21 mouse cellular contexts compared by ENCODE assay signal in the genomic region with DNA sequence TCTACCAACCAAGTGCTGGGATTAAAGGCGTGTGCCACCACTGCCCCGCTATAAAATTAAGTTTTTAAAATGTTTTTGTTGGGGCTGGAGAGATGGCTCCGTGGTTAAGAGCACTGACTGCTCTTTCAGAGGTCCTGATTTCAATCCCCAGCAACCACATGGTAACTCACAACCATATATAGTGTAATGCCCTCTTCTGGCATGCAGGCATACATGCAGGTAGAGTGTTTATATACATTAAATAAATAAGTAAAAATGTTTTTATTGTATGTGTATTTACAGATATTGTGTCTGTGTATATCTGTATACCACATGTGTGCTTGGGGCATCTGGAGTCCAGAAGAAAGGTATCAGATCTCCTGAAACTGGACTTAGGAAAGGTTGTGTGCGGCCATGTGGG. TPM values are rescaled to one million over a fixed set of nuclear protein-coding genes. Genes with fewer than 3 reads are reported as not detected.
DNase-seq lines count a peak whose midpoint lies in the region; ATAC-seq and TF ChIP-seq lines count a peak whose summit lies in the region.
"Had no signal": no experiment of that assay in that cellular context is flagged by ENCODE, and none has a peak within 500 bp of the region (broad histone marks: within the 10 kb centered on the region; RNA-seq: fewer than 3 reads in every experiment).

No protein-coding gene starts in this region.

- no peak for ATAC-seq in kidney, postnatal 0 days (replicated peaks; ENCODE audit: low FRiP score, low read depth)
- no peak for ATAC-seq in lung, postnatal 0 days
- no peak for ATAC-seq in heart, embryonic 11.5 days (replicated peaks; ENCODE audit: insufficient number of reproducible peaks, low FRiP score, low TSS enrichment)
- ATAC-seq in forebrain, embryonic 12.5 days (ENCODE audit: low FRiP score): no peak
- ATAC-seq: forebrain, embryonic 15.5 days had no signal

- H3K4me3 ChIP-seq in kidney, postnatal 0 days (replicated peaks; ENCODE audit: low read depth, low read length): no peak overlapping the region
- no peak overlapping the region for H3K4me3 ChIP-seq in lung, postnatal 0 days (ENCODE audit: low read depth, low read length)
- H3K4me3 ChIP-seq in CH12.LX (replicated peaks in 1 of 3; ENCODE audit: low read depth in 2 of 3, low read length in 2 of 3, poor library complexity in 1 of 3): no peak overlapping the region
- no peak overlapping the region for H3K4me3 ChIP-seq in heart, embryonic 11.5 days (ENCODE audit: low read depth, low read length)
- no peak overlapping the region for H3K4me3 ChIP-seq in forebrain, embryonic 12.5 days (replicated peaks)
- H3K4me3 ChIP-seq: embryonic facial prominence, embryonic 15.5 days; erythroblast, embryonic 14.5 days; forebrain, embryonic 10.5 days; forebrain, embryonic 15.5 days; hindbrain, embryonic 13.5 days had no signal

- in situ Hi-C loops in CH12.LX (cut with MboI; ENCODE audit: low pct_ligation_motif_present, low pct_unique_long_range_greater_than_20kb, low sequenced_read_pairs): no loop called here

- H3K79me2 ChIP-seq in CH12.LX (replicated peaks; ENCODE audit: control insufficient read depth, extremely low read depth, insufficient read depth, poor library complexity, severe bottlenecking): no peaks in the 10 kb centered on the region

- TF ChIP-seq EP300 in lung, postnatal 0 days (IDR thresholded peaks at IDR 0.05): no peak
- no peak for TF ChIP-seq EP300 in CH12.LX (IDR thresholded peaks at IDR 0.05; ENCODE audit: low read length)

- 0 out of 2 replicates have a peak, but pooled peaks cover 8% of the 10 kb centered on the region for H3K4me1 ChIP-seq in kidney, postnatal 0 days (replicated peaks; ENCODE audit: insufficient read depth, low read length)
- H3K4me1 ChIP-seq in lung, postnatal 0 days (ENCODE audit: insufficient read depth, low read depth, low read length): peaks cover 9% of the 10 kb centered on the region; the same call in 1 of the 2 replicates
- H3K4me1 ChIP-seq in CH12.LX (ENCODE audit: control insufficient read depth in 1 of 2, insufficient read depth in 2 of 2): peaks cover 5 to 10% of the 10 kb centered on the region in 2 experiments; a peak in 3 of 4 replicates
- 0 out of 2 replicates have a peak, but pooled peaks cover 4% of the 10 kb centered on the region for H3K4me1 ChIP-seq in heart, embryonic 11.5 days (ENCODE audit: control insufficient read depth, insufficient read depth, low read length)
- peaks cover 5% of the 10 kb centered on the region for H3K4me1 ChIP-seq in forebrain, embryonic 12.5 days

- TF ChIP-seq POLR2A in CH12.LX (IDR thresholded peaks at IDR 0.05; ENCODE audit: low read depth, low read length): no peak

- 67% methylated on average over 4 of the region's 4 CpGs for WGBS in kidney, postnatal 0 days
- 67% methylated on average over 4 of the region's 4 CpGs for WGBS in lung, postnatal 0 days
- 66% methylated on average over 4 of the region's 4 CpGs for WGBS in heart, embryonic 11.5 days (ENCODE audit: insufficient replicate concordance)
- 73% methylated on average over 4 of the region's 4 CpGs for WGBS in forebrain, embryonic 12.5 days

- H3K27me3 ChIP-seq in kidney, postnatal 0 days (ENCODE audit: insufficient read depth, low read length): no peaks in the 10 kb centered on the region
- no peaks in the 10 kb centered on the region for H3K27me3 ChIP-seq in lung, postnatal 0 days (replicated peaks; ENCODE audit: insufficient read depth, low read length)
- H3K27me3 ChIP-seq in CH12.LX (replicated peaks): peaks cover 15% of the 10 kb centered on the region
- H3K27me3 ChIP-seq in heart, embryonic 11.5 days (ENCODE audit: control insufficient read depth, insufficient read depth, low read length): no peaks in the 10 kb centered on the region
- H3K27me3 ChIP-seq in forebrain, embryonic 12.5 days: peaks cover 2% of the 10 kb centered on the region; the same call in 1 of the 2 replicates
- H3K27me3 ChIP-seq: embryonic facial prominence, embryonic 15.5 days had no signal

- dilution Hi-C loops in CH12.LX (cut with MboI; ENCODE audit: extremely low pct_ligation_motif_present, extremely low pct_unique_long_range_greater_than_20kb, low sequenced_read_pairs): no loop called here

- no peaks in the 10 kb centered on the region for H3K9me3 ChIP-seq in kidney, postnatal 0 days (replicated peaks; ENCODE audit: low read length)
- H3K9me3 ChIP-seq in lung, postnatal 0 days (ENCODE audit: low read length): no peaks in the 10 kb centered on the region
- no peaks in the 10 kb centered on the region for H3K9me3 ChIP-seq in CH12.LX (replicated peaks; ENCODE audit: low read length)
- H3K9me3 ChIP-seq in heart, embryonic 11.5 days (replicated peaks; ENCODE audit: control insufficient read depth, low read length): no peaks in the 10 kb centered on the region
- no peaks in the 10 kb centered on the region for H3K9me3 ChIP-seq in forebrain, embryonic 12.5 days
- H3K9me3 ChIP-seq: embryonic facial prominence, embryonic 15.5 days; forebrain, embryonic 10.5 days; forebrain, embryonic 15.5 days; hindbrain, embryonic 13.5 days had no signal

- TF ChIP-seq CTCF in kidney, postnatal 0 days (IDR thresholded peaks at IDR 0.05; ENCODE audit: low read depth): peak; percentile 51
- peak; percentile 16; the same call in 1 of the 2 replicates for TF ChIP-seq CTCF in lung, postnatal 0 days (IDR thresholded peaks at IDR 0.05)
- no peak; a peak in 1 of 4 replicates for TF ChIP-seq CTCF in CH12.LX (conservative IDR thresholded peaks at IDR 0.05 in 1 of 2, IDR thresholded peaks at IDR 0.05 in 1 of 2; ENCODE audit: low read depth in 2 of 2, low read length in 2 of 2)

- no peak for DNase-seq in kidney, postnatal 0 days (ENCODE audit: low spot score)
- no peak for DNase-seq in kidney, adult 8-10 months
- no peak for DNase-seq in lung, postnatal 0 days (ENCODE audit: low spot score)
- no peak for DNase-seq in lung, postnatal 14 days
- DNase-seq in CH12.LX (ENCODE audit: extremely low read depth): no peak
- DNase-seq: adrenal gland, adult 8-10 months; adrenal gland, postnatal 36 days; cerebellum, adult 2 months; cerebellum, postnatal 10 days; embryo, embryonic 11 days; gastrocnemius, postnatal 36 days; heart, adult 11 months; heart, postnatal 10 days; heart, postnatal 4 days had no signal

- H3K36me3 ChIP-seq in kidney, postnatal 0 days (ENCODE audit: insufficient read depth, low read length): no peaks in the 10 kb centered on the region
- no peaks in the 10 kb centered on the region for H3K36me3 ChIP-seq in lung, postnatal 0 days (ENCODE audit: insufficient read depth, low read length)
- no peaks in the 10 kb centered on the region for H3K36me3 ChIP-seq in CH12.LX (replicated peaks in 1 of 2; ENCODE audit: control insufficient read depth in 1 of 2, insufficient read depth in 1 of 2, low read length in 1 of 2)
- H3K36me3 ChIP-seq in heart, embryonic 11.5 days (ENCODE audit: control insufficient read depth, insufficient read depth, low read length): no peaks in the 10 kb centered on the region
- no peaks in the 10 kb centered on the region for H3K36me3 ChIP-seq in forebrain, embryonic 12.5 days (replicated peaks)
- H3K36me3 ChIP-seq: embryonic facial prominence, embryonic 15.5 days; forebrain, embryonic 10.5 days; forebrain, embryonic 15.5 days; hindbrain, embryonic 13.5 days had no signal

- H3K9ac ChIP-seq in kidney, postnatal 0 days (ENCODE audit: low read depth, low read length): no peak overlapping the region
- no peak overlapping the region for H3K9ac ChIP-seq in lung, postnatal 0 days (replicated peaks; ENCODE audit: low read depth)
- no peak overlapping the region for H3K9ac ChIP-seq in CH12.LX (ENCODE audit: insufficient read depth, low read depth)
- H3K9ac ChIP-seq in heart, embryonic 11.5 days (ENCODE audit: low read depth, low read length): no peak overlapping the region
- no peak overlapping the region for H3K9ac ChIP-seq in forebrain, embryonic 12.5 days
- H3K9ac ChIP-seq: embryonic facial prominence, embryonic 15.5 days; forebrain, embryonic 15.5 days; hindbrain, embryonic 13.5 days had no signal

- H3K4me2 ChIP-seq in kidney, postnatal 0 days (ENCODE audit: low read length): no peak overlapping the region
- H3K4me2 ChIP-seq in lung, postnatal 0 days (replicated peaks; ENCODE audit: low read depth, low read length): no peak overlapping the region
- no peak overlapping the region for H3K4me2 ChIP-seq in CH12.LX (ENCODE audit: insufficient read depth, low read depth, poor library complexity, severe bottlenecking)
- H3K4me2 ChIP-seq in heart, embryonic 11.5 days: no peak overlapping the region
- H3K4me2 ChIP-seq in forebrain, embryonic 12.5 days: no peak overlapping the region
- H3K4me2 ChIP-seq: embryonic facial prominence, embryonic 15.5 days; forebrain, embryonic 15.5 days; hindbrain, embryonic 13.5 days had no signal

- no peak for TF ChIP-seq RAD21 in CH12.LX (IDR thresholded peaks at IDR 0.05; ENCODE audit: low read depth, low read length)

- no peak overlapping the region for H3K27ac ChIP-seq in kidney, postnatal 0 days
- H3K27ac ChIP-seq in lung, postnatal 0 days (ENCODE audit: low read length): peak overlapping the region; percentile 54; the same call in 1 of the 2 replicates
- H3K27ac ChIP-seq in CH12.LX (ENCODE audit: insufficient read depth, low read depth): no peak overlapping the region
- H3K27ac ChIP-seq in heart, embryonic 11.5 days (ENCODE audit: low read depth, low read length): no peak overlapping the region
- H3K27ac ChIP-seq in forebrain, embryonic 12.5 days: no peak overlapping the region
- H3K27ac ChIP-seq: embryonic facial prominence, embryonic 15.5 days; forebrain, embryonic 10.5 days; forebrain, embryonic 15.5 days; hindbrain, embryonic 13.5 days had no signal

RNA-seq across cellular contexts. Expression of a gene that starts 5.3 kb away (rescaled TPM):
- 23.6 and 23.7 TPM in 2 replicates for polyA plus RNA-seq in kidney, postnatal 0 days (2015; fragmentation: Nextera tagmentation; extraction: Ambion mirVana)
- polyA plus RNA-seq in lung, postnatal 0 days (2015; fragmentation: Nextera tagmentation; extraction: Ambion mirVana): 18.0 TPM in 2 replicates
- total RNA-seq in CH12.LX (2012; rRNA removed) (4.9 and 5.0 TPM in 2 replicates), CH12.LX (2014; rRNA removed) (1.9 and 2.1 TPM in 2 replicates)
- polyA plus RNA-seq in CH12.LX (2012; ENCODE audit: insufficient read length, low read depth): 3.9 and 4.9 TPM in 2 replicates
- polyA plus RNA-seq in heart, embryonic 11.5 days (2014; fragmentation: Nextera tagmentation; extraction: Ambion mirVana): 14.3 and 21.7 TPM in 2 replicates
- 24.4 and 27.4 TPM in 2 replicates for polyA plus RNA-seq in forebrain, embryonic 12.5 days (2016; fragmentation: Nextera tagmentation; extraction: Ambion mirVana)

RNA-seq across cellular contexts. Expression of a gene that starts 7.3 kb away (rescaled TPM):
- 10.7 and 11.2 TPM in 2 replicates for polyA plus RNA-seq in kidney, postnatal 0 days (2015; fragmentation: Nextera tagmentation; extraction: Ambion mirVana)
- polyA plus RNA-seq in lung, postnatal 0 days (2015; fragmentation: Nextera tagmentation; extraction: Ambion mirVana): 13.4 and 13.7 TPM in 2 replicates
- total RNA-seq in CH12.LX (2012; rRNA removed): 7.1 and 9.5 TPM in 2 replicates
- total RNA-seq in CH12.LX (2014; rRNA removed): 4.4 and 4.9 TPM in 2 replicates
- polyA plus RNA-seq in CH12.LX (2012; ENCODE audit: insufficient read length, low read depth): 9.1 and 9.4 TPM in 2 replicates
- 11.4 and 17.8 TPM in 2 replicates for polyA plus RNA-seq in heart, embryonic 11.5 days (2014; fragmentation: Nextera tagmentation; extraction: Ambion mirVana)
- polyA plus RNA-seq in forebrain, embryonic 12.5 days (2016; fragmentation: Nextera tagmentation; extraction: Ambion mirVana): 5.3 and 5.5 TPM in 2 replicates

RNA-seq across cellular contexts. Expression of a gene that starts 12.5 kb away (rescaled TPM):
- 34.5 and 35.1 TPM in 2 replicates for polyA plus RNA-seq in kidney, postnatal 0 days (2015; fragmentation: Nextera tagmentation; extraction: Ambion mirVana)
- polyA plus RNA-seq in lung, postnatal 0 days (2015; fragmentation: Nextera tagmentation; extraction: Ambion mirVana): 31.0 and 33.3 TPM in 2 replicates
- total RNA-seq in CH12.LX (2012; rRNA removed) (20.0 and 27.6 TPM in 2 replicates), CH12.LX (2014; rRNA removed) (10.1 and 12.8 TPM in 2 replicates)
- 11.0 and 11.7 TPM in 2 replicates for polyA plus RNA-seq in CH12.LX (2012; ENCODE audit: insufficient read length, low read depth)
- 18.9 and 19.7 TPM in 2 replicates for polyA plus RNA-seq in heart, embryonic 11.5 days (2014; fragmentation: Nextera tagmentation; extraction: Ambion mirVana)
- 33.9 and 38.6 TPM in 2 replicates for polyA plus RNA-seq in forebrain, embryonic 12.5 days (2016; fragmentation: Nextera tagmentation; extraction: Ambion mirVana)

RNA-seq across cellular contexts. Expression of a gene that starts 26.1 kb away (rescaled TPM):
- polyA plus RNA-seq in kidney, postnatal 0 days (2015; fragmentation: Nextera tagmentation; extraction: Ambion mirVana): 14.4 and 16.3 TPM in 2 replicates
- 13.2 and 13.7 TPM in 2 replicates for polyA plus RNA-seq in lung, postnatal 0 days (2015; fragmentation: Nextera tagmentation; extraction: Ambion mirVana)
- total RNA-seq in CH12.LX (2012; rRNA removed) (7.4 and 10.5 TPM in 2 replicates), CH12.LX (2014; rRNA removed) (8.6 and 10.5 TPM in 2 replicates)
- 13.6 and 14.0 TPM in 2 replicates for polyA plus RNA-seq in CH12.LX (2012; ENCODE audit: insufficient read length, low read depth)
- 11.8 and 12.2 TPM in 2 replicates for polyA plus RNA-seq in heart, embryonic 11.5 days (2014; fragmentation: Nextera tagmentation; extraction: Ambion mirVana)
- polyA plus RNA-seq in forebrain, embryonic 12.5 days (2016; fragmentation: Nextera tagmentation; extraction: Ambion mirVana): 23.7 and 24.2 TPM in 2 replicates

RNA-seq across cellular contexts. Expression of a gene that starts 37.0 kb away (rescaled TPM):
- polyA plus RNA-seq in kidney, postnatal 0 days (2015; fragmentation: Nextera tagmentation; extraction: Ambion mirVana): 0.39 and 0.45 TPM in 2 replicates
- 0.21 and 0.35 TPM in 2 replicates for polyA plus RNA-seq in lung, postnatal 0 days (2015; fragmentation: Nextera tagmentation; extraction: Ambion mirVana)
- total RNA-seq in CH12.LX (2012; rRNA removed) (0.13 and 0.21 TPM in 2 replicates), CH12.LX (2014; rRNA removed) (not detected in 2 replicates)
- polyA plus RNA-seq in CH12.LX (2012; ENCODE audit: insufficient read length, low read depth): not detected in 2 replicates
- 0.14 and 0.16 TPM in 2 replicates for polyA plus RNA-seq in heart, embryonic 11.5 days (2014; fragmentation: Nextera tagmentation; extraction: Ambion mirVana)
- polyA plus RNA-seq in forebrain, embryonic 12.5 days (2016; fragmentation: Nextera tagmentation; extraction: Ambion mirVana): 0.55 and 0.78 TPM in 2 replicates
- total RNA-seq: adrenal gland, postnatal 36 days had no signal
- polyA plus RNA-seq: erythroblast, embryonic 14.5 days had no signal

Comparison
In these comparisons a context has a peak if more than half of its experiments do, and no peak if none do; other contexts are left out.
1. CTCF ChIP-seq: peak in kidney, postnatal 0 days (single experiment) and lung, postnatal 0 days (single experiment); none in CH12.LX (0 of 2).